Mouse (Mus musculus) layer of hippocampus, adult 2 months (tissue): ENCODE measurements at regions not wholly inside any gene's neighbourhood (a gene's known extent, or its start where the extent isn't known, plus 50 kb on each side); places are given as distances from the start of the nearest gene placed in this dataset.

Experiments
- DNase-seq, 2 experiments: peaks; one replicate each; pipeline ENCODE4 v3.0.0; 2022; ENCODE audit warnings: low spot score in 2 of 2
- H3K27ac ChIP-seq: fragments of 200-600 bp; 2 replicates; pipeline ENCODE4 v1.8.1; 2022
- H3K4me3 ChIP-seq: fragments of 200-600 bp; 2 replicates; pipeline ENCODE4 v1.8.1; 2022; ENCODE audit warnings: mild to moderate bottlenecking
- CTCF ChIP-seq: fragments of 200-600 bp; conservative IDR thresholded peaks from 2 replicates; pipeline ENCODE4 v1.8.1; 2022; ENCODE audit warnings: antibody characterized with exemption, mild to moderate bottlenecking, moderate library complexity

DNA sequence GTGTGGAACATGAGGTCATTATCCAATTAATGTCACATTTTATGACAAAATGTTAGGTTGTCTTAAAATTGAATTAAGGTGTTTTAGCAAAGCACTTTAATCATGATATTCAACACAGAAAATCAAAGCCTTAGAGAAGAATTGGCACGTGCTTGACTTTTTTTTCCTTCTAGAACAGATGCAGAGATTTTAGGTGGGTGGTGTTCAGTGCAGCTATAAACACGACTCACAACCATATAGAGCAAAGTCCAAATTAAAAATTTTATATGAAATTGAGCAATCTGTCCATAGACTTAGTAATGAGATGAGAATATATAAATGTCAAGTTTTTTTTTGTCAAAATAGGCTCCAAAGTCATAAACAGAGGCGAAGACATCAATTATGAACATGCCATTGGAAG is 737.1 kb upstream of the 4931417E11Rik start:
- H3K27ac ChIP-seq: no peak overlapping the region
- DNase-seq: peak in 1 of 2 experiments; percentile 3
- no peak for TF ChIP-seq CTCF
- H3K4me3 ChIP-seq: no peak overlapping the region

DNA sequence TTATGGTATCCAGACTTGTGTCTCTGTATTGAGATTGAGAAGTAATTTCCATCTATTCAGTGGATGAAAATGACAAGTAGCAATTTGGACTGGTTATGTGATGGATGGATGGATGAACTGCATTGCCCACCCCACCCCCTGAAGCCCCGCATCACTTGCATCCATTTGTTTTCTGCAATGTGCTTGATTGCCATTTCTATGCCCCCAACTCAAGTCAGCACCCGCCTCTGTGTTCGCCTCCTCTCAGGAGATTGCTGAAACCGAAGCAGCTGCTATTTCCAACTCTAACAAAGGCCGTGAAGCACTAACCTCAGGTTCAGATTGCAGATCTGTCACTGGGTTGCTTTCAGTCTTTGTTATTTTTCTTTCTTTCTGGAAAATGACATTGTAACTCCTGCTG is 734.7 kb upstream of the 4931417E11Rik start:
- H3K4me3 ChIP-seq: no peak overlapping the region
- no peak overlapping the region for H3K27ac ChIP-seq
- no peak for DNase-seq
- no peak for TF ChIP-seq CTCF
